Mouse (Mus musculus) hindbrain, embryonic 10.5 days (tissue): Measurements from ENCODE around the gene Anxa9. TPM values are rescaled to one million over a fixed set of nuclear protein-coding genes. Genes with fewer than 3 reads are reported as not detected.
A peak's percentile ranks its signal among the peaks of the same experiment; 100 is the strongest.

Experiments
- DNase-seq: peaks from one replicate; pipeline ENCODE4 v3.0.0-alpha.2; 2017; ENCODE audit warnings: low spot score
- H3K27ac ChIP-seq: fragments of 300-500 bp; sonication (generic); 2 replicates; pipeline ENCODE4 v1.5.1; 2016; ENCODE audit warnings: mild to moderate bottlenecking, moderate library complexity
- H3K27me3 ChIP-seq: fragments of 300-500 bp; sonication (generic); 2 replicates; pipeline ENCODE4 v1.6.1; 2016; ENCODE audit warnings: mild to moderate bottlenecking; ENCODE audit not compliant: poor library complexity, insufficient read depth, severe bottlenecking
- H3K36me3 ChIP-seq: fragments of 300-500 bp; sonication (generic); 2 replicates; pipeline ENCODE4 v1.6.1; 2016; ENCODE audit warnings: mild to moderate bottlenecking, moderate library complexity
- H3K4me1 ChIP-seq: fragments of 300-500 bp; sonication (generic); replicated peaks from 2 replicates; pipeline ENCODE4 v1.6.1; 2016; ENCODE audit warnings: mild to moderate bottlenecking
- H3K4me3 ChIP-seq: fragments of 300-500 bp; sonication (generic); 2 replicates; pipeline ENCODE4 v1.5.1; 2016; ENCODE audit warnings: mild to moderate bottlenecking, moderate library complexity
- H3K9me3 ChIP-seq: fragments of 300-500 bp; sonication (generic); 2 replicates; pipeline ENCODE4 v1.6.1; 2016; ENCODE audit warnings: mild to moderate bottlenecking, moderate library complexity
- WGBS: fragments of 180-500 bp; shearing (Covaris S2); methylation state at CpG from one replicate; pipeline ENCODE4 v1.1.7; 2016; 5-methylcytosine and 5-hydroxymethylcytosine counted together
- polyA plus RNA-seq: library from polyadenylated mRNA; unstranded; fragments of >200 nt; fragmentation: Nextera tagmentation; extraction: Ambion mirVana; gene quantifications from 2 replicates; pipeline ENCODE4 v1.2.1, GENCODE M21; 2016

Gene Anxa9
- polyA plus RNA-seq, 1 experiment from 2014 or later: 2.0 TPM

- no peak overlapping the region for H3K4me3 ChIP-seq
- H3K4me1 ChIP-seq: peaks cover 21% of the 10 kb centered on the region
- no peaks in the 10 kb centered on the region for H3K9me3 ChIP-seq
- DNase-seq: no peak
- H3K27me3 ChIP-seq: no peaks in the 10 kb centered on the region
- no peak overlapping the region for H3K27ac ChIP-seq
- peaks cover 6% of the 10 kb centered on the region for H3K36me3 ChIP-seq
- 70% methylated on average over 3 of the region's 3 CpGs for WGBS
Measured at GRCm38 (mm10) chr3:95310496-95310895, 3.5 kb upstream of the Anxa9 start.

- Histone ChIP-seq H3K4me1 (peaks cover 4% of the 10 kb centered on the region), H3K4me3 (no peak overlapping the region), H3K9me3 (no peaks in the 10 kb centered on the region), H3K27me3 (no peaks in the 10 kb centered on the region), H3K27ac (no peak overlapping the region), H3K36me3 (peaks cover 6% of the 10 kb centered on the region)
- no peak for DNase-seq
- 89% methylated on average over 4 of the region's 4 CpGs for WGBS
Measured at GRCm38 (mm10) chr3:95306244-95306643, 732 bp downstream of the Anxa9 start.

DNA sequence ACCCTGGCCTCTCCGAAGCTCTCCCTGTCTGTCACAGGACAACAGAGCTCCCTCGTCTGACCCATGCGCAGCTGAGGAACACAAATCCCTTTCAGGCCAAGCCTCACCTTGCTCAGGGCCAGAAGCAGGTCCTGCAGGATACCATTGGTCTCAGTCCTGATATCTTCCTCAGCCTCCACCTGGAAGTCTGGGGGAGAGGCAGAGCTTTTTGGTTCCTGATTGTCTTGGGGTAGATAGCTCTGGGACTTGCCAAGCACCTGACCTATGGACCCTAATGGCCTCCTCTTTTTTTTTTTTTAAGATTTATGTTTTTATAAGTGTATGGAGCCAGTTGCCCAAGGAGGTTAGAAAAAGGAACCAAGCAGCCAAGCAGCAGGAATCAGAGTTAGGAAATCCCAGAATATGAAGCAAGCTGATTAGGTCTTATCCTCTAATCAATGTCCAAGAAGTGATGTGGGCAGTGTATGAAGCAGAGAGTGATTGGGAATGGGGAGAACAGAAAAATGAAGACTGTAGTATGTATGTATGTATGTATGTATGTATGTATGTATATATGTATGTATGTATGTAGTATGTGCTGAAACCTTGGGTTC, 5.7 kb downstream of the Anxa9 start:
- no peak overlapping the region for H3K4me3 ChIP-seq
- WGBS: 77% methylated on average over 3 of the region's 3 CpGs

GRCm38 (mm10) chr3:95298018-95298417, 9.0 kb downstream of the Anxa9 start:
- H3K36me3 ChIP-seq: peaks cover 52% of the 10 kb centered on the region
- H3K4me1 ChIP-seq: peaks cover 6% of the 10 kb centered on the region; the same call in 1 of the 2 replicates
- DNase-seq: no peak
- no peak overlapping the region for H3K4me3 ChIP-seq
- H3K27me3 ChIP-seq: no peaks in the 10 kb centered on the region
- no peaks in the 10 kb centered on the region for H3K9me3 ChIP-seq
- 92% methylated on average over 7 of the region's 7 CpGs for WGBS
- H3K27ac ChIP-seq: no peak overlapping the region

More for the DNA sequence above, 5.7 kb downstream of the Anxa9 start:
- H3K4me1 ChIP-seq: no peaks in the 10 kb centered on the region
- H3K27ac ChIP-seq: no peak overlapping the region
- H3K36me3 ChIP-seq: peaks cover 29% of the 10 kb centered on the region
- no peak for DNase-seq
- no peaks in the 10 kb centered on the region for H3K27me3 ChIP-seq
- H3K9me3 ChIP-seq: no peaks in the 10 kb centered on the region

DNA sequence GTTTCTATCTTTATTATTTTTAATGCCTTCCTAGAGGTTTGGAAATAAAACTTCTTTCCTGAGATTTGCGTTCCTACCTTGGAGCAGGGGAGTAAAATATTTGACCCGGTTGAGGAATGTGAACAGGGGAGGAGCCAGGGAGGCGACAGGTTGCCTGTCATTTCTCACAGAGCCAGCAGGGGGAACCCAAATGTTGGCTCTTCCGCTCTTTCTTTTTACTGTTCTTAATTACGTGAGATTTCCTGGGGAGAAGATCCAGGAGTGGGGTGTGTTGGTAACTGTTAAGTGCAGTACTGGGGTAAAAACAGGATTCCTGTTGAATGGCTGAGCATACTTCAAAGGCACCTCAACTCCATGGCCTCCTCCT, 10.9 kb downstream of the Anxa9 start:
- no peak overlapping the region; the same call in 1 of the 2 replicates for H3K27ac ChIP-seq
- H3K4me3 ChIP-seq: no peak overlapping the region
- DNase-seq: peak; percentile 51
- no peaks in the 10 kb centered on the region for H3K9me3 ChIP-seq
- no peaks in the 10 kb centered on the region for H3K27me3 ChIP-seq
- H3K36me3 ChIP-seq: peaks cover 70% of the 10 kb centered on the region
- WGBS: 14% methylated on average over 5 of the region's 5 CpGs
- peaks cover 6% of the 10 kb centered on the region; the same call in 1 of the 2 replicates for H3K4me1 ChIP-seq

- 82% methylated on average over 11 of the region's 11 CpGs for WGBS
- H3K36me3 ChIP-seq: peaks cover 76% of the 10 kb centered on the region
Measured at GRCm38 (mm10) chr3:95295321-95296102, 11.5 kb downstream of the Anxa9 start.

GRCm38 (mm10) chr3:95294718-95295117, 12.3 kb downstream of the Anxa9 start:
- Histone ChIP-seq H3K4me3 (no peak overlapping the region), H3K27ac (no peak overlapping the region), H3K4me1 (peaks cover 6% of the 10 kb centered on the region; the same call in 1 of the 2 replicates), H3K9me3 (no peaks in the 10 kb centered on the region), H3K27me3 (no peaks in the 10 kb centered on the region), H3K36me3 (peaks cover 80% of the 10 kb centered on the region)
- no peak for DNase-seq
- 87% methylated on average over 5 of the region's 5 CpGs for WGBS

More at GRCm38 (mm10) chr3:95295321-95296102, 11.5 kb downstream of the Anxa9 start:
- peaks cover 6% of the 10 kb centered on the region; the same call in 1 of the 2 replicates for H3K4me1 ChIP-seq
- H3K9me3 ChIP-seq: no peaks in the 10 kb centered on the region
- no peaks in the 10 kb centered on the region for H3K27me3 ChIP-seq
- DNase-seq: no peak
- H3K4me3 ChIP-seq: no peak overlapping the region
- H3K27ac ChIP-seq: no peak overlapping the region; the same call in 1 of the 2 replicates

- no peak overlapping the region for H3K27ac ChIP-seq
- WGBS: 90% methylated on average over 7 of the region's 7 CpGs
- peaks cover 6% of the 10 kb centered on the region; the same call in 1 of the 2 replicates for H3K4me1 ChIP-seq
- H3K4me3 ChIP-seq: no peak overlapping the region
- H3K27me3 ChIP-seq: no peaks in the 10 kb centered on the region
- H3K9me3 ChIP-seq: no peaks in the 10 kb centered on the region
- DNase-seq: no peak
- peaks cover 84% of the 10 kb centered on the region for H3K36me3 ChIP-seq
Measured at GRCm38 (mm10) chr3:95294316-95294715, 12.7 kb downstream of the Anxa9 start.

GRCm38 (mm10) chr3:95293537-95293936, 13.4 kb downstream of the Anxa9 start:
- Histone ChIP-seq H3K27me3 (no peaks in the 10 kb centered on the region), H3K4me1 (peaks cover 6% of the 10 kb centered on the region; the same call in 1 of the 2 replicates), H3K36me3 (peaks cover 91% of the 10 kb centered on the region), H3K4me3 (no peak overlapping the region), H3K9me3 (no peaks in the 10 kb centered on the region), H3K27ac (no peak overlapping the region)
- DNase-seq: no peak
- 87% methylated on average over 11 of the region's 11 CpGs for WGBS

- Histone ChIP-seq H3K27ac (no peak overlapping the region), H3K4me1 (peaks cover 6% of the 10 kb centered on the region; the same call in 1 of the 2 replicates), H3K36me3 (peaks cover 93% of the 10 kb centered on the region), H3K4me3 (no peak overlapping the region), H3K9me3 (no peaks in the 10 kb centered on the region), H3K27me3 (no peaks in the 10 kb centered on the region)
- no peak for DNase-seq
- 80% methylated on average over 2 of the region's 2 CpGs for WGBS
Measured at GRCm38 (mm10) chr3:95292899-95293298, 14.1 kb downstream of the Anxa9 start.

- Histone ChIP-seq H3K36me3 (peaks cover 88% of the 10 kb centered on the region), H3K4me3 (no peak overlapping the region), H3K9me3 (no peaks in the 10 kb centered on the region), H3K27me3 (no peaks in the 10 kb centered on the region), H3K27ac (no peak overlapping the region), H3K4me1 (peaks cover 6% of the 10 kb centered on the region; the same call in 1 of the 2 replicates)
- 85% methylated on average over 4 of the region's 4 CpGs for WGBS
- no peak for DNase-seq
Measured at GRCm38 (mm10) chr3:95291041-95291440, 15.9 kb downstream of the Anxa9 start.

DNA sequence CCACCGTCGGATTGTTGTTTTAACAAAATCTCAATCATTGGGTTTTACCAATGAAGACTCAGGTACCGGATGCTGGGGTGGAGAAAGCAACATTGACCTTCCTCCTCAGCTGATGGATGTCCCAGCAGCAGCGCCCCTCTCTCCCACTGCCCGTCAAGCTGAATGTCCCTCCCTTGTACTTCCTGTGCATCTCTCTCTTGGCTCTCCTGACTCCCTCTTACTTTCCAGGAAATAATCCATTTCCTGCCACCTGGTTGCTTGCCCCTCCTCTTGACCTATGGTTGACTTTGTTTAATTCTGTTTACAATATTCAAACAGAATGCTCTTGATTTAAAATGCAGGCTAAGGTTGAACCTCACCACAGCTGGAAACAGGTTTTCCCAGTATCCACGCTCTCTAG, 16.8 kb downstream of the Anxa9 start:
- H3K4me3 ChIP-seq: no peak overlapping the region
- no peak overlapping the region for H3K27ac ChIP-seq
- 80% methylated on average over 6 of the region's 6 CpGs for WGBS
- peaks cover 80% of the 10 kb centered on the region for H3K36me3 ChIP-seq
- H3K27me3 ChIP-seq: no peaks in the 10 kb centered on the region
- H3K4me1 ChIP-seq: no peaks in the 10 kb centered on the region
- H3K9me3 ChIP-seq: no peaks in the 10 kb centered on the region
- DNase-seq: no peak

DNA sequence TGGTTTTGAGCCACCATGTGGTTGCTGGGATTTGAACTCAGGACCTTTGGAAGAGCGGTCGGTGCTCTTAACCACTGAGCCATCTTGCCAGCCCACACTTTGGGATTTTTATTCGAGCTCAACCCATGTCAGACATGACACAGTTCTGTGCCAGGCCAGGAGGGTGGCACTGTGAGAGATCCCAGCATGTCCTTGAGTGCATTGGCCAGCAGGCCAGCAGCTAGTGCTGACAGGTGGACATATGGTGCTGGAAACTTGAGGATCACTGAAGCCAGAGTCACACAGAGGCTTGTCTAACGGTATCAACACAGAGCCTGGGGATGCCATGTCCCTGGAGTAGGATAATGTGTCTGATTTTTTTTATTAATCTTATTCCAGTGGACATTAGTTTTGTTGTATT, 17.6 kb downstream of the Anxa9 start:
- 90% methylated on average over 4 of the region's 4 CpGs for WGBS
- peaks cover 73% of the 10 kb centered on the region for H3K36me3 ChIP-seq
- H3K9me3 ChIP-seq: no peaks in the 10 kb centered on the region

More for the DNA sequence above, 17.6 kb downstream of the Anxa9 start:
- DNase-seq: no peak
- Histone ChIP-seq H3K27ac (no peak overlapping the region), H3K4me3 (no peak overlapping the region), H3K27me3 (no peaks in the 10 kb centered on the region), H3K4me1 (peaks cover 6% of the 10 kb centered on the region)
